Mouse (Mus musculus) heart, embryonic 14.5 days (tissue): ENCODE results near the gene Tln2. TPM values are rescaled to one million over a fixed set of nuclear protein-coding genes. Genes with fewer than 3 reads are reported as not detected.
A peak's percentile ranks its signal among the peaks of the same experiment; 100 is the strongest.

ENCODE experiments used
- ATAC-seq: fragments of 200-750 bp; cut with Nextera tagmentation; 2 replicates; pipeline ENCODE4 v1.8.0; 2017; ENCODE audit warnings: low read depth, moderate TSS enrichment; ENCODE audit not compliant: insufficient number of reproducible peaks, insufficient read depth, low FRiP score
- H3K27ac ChIP-seq, 2 experiments: fragments of 200-500 bp in 1 of 2; fragments of 300-500 bp in 1 of 2; sonication (generic) in 1 of 2; replicated peaks in 1 of 2; 2 replicates each; pipeline ENCODE4 v1.5.1; 2012 to 2014; ENCODE audit warnings: low read depth in 2 of 2, low read length in 2 of 2, control low read depth in 1 of 2, mild to moderate bottlenecking in 1 of 2, mixed read lengths in 1 of 2; ENCODE audit not compliant: control insufficient read depth in 1 of 2, insufficient read depth in 1 of 2
- H3K27me3 ChIP-seq: fragments of 300-500 bp; sonication (generic); 2 replicates; pipeline ENCODE4 v1.6.1; 2014; ENCODE audit warnings: mild to moderate bottlenecking, low read length, control low read depth; ENCODE audit not compliant: control insufficient read depth, insufficient read depth
- H3K36me3 ChIP-seq: fragments of 300-500 bp; sonication (generic); 2 replicates; pipeline ENCODE4 v1.6.1; 2014; ENCODE audit warnings: mild to moderate bottlenecking, control low read depth, low read length, mixed read lengths; ENCODE audit not compliant: control insufficient read depth, insufficient read depth
- H3K4me1 ChIP-seq, 2 experiments: fragments of 200-500 bp in 1 of 2; fragments of 300-500 bp in 1 of 2; sonication (generic) in 1 of 2; 2 replicates each; pipeline ENCODE4 v1.6.1; 2012 to 2014; ENCODE audit warnings: low read length in 2 of 2, control low read depth in 1 of 2, mixed read lengths in 1 of 2; ENCODE audit not compliant: control insufficient read depth in 2 of 2, insufficient read depth in 2 of 2
- H3K4me2 ChIP-seq: fragments of 300-500 bp; sonication (generic); 2 replicates; pipeline ENCODE4 v1.6.1; 2014; ENCODE audit warnings: mild to moderate bottlenecking, low read length
- H3K4me3 ChIP-seq, 2 experiments: fragments of 200-500 bp in 1 of 2; fragments of 300-500 bp in 1 of 2; sonication (generic) in 1 of 2; 2 replicates each; pipeline ENCODE4 v1.5.1; 2012 to 2014; ENCODE audit warnings: low read length in 2 of 2, mild to moderate bottlenecking in 2 of 2, control low read depth in 1 of 2, low read depth in 1 of 2, moderate library complexity in 1 of 2; ENCODE audit not compliant: control insufficient read depth in 1 of 2, insufficient read depth in 1 of 2
- H3K9ac ChIP-seq: fragments of 300-500 bp; sonication (generic); 2 replicates; pipeline ENCODE4 v1.6.1; 2014; ENCODE audit warnings: mild to moderate bottlenecking, low read length
- H3K9me3 ChIP-seq: fragments of 300-500 bp; sonication (generic); 2 replicates; pipeline ENCODE4 v1.6.1; 2016; ENCODE audit warnings: low read length, control low read depth; ENCODE audit not compliant: control insufficient read depth
- WGBS: fragments of 180-500 bp; shearing (Covaris S2); extraction: QIAGEN DNeasy Blood & Tissue Kit; methylation state at CpG from one replicate; pipeline ENCODE4 v1.1.7; 2014; 5-methylcytosine and 5-hydroxymethylcytosine counted together
- microRNA counts: library from miRNA; unstranded; fragments of <30 nt; microRNA quantifications from one replicate; lab custom pipeline; 2016
- microRNA-seq: library from miRNA; unstranded; fragments of <30 nt; microRNA quantifications from one replicate; pipeline ENCODE4, GENCODE M21; 2016
- polyA plus RNA-seq: library from polyadenylated mRNA; unstranded; fragments of >200 nt; fragmentation: Nextera tagmentation; extraction: Ambion mirVana; gene quantifications from 2 replicates; pipeline ENCODE4 v1.2.1, GENCODE M21; 2014

Tln2 gene
- polyA plus RNA-seq, 1 experiment from 2014 or later = 66.0 TPM

DNA sequence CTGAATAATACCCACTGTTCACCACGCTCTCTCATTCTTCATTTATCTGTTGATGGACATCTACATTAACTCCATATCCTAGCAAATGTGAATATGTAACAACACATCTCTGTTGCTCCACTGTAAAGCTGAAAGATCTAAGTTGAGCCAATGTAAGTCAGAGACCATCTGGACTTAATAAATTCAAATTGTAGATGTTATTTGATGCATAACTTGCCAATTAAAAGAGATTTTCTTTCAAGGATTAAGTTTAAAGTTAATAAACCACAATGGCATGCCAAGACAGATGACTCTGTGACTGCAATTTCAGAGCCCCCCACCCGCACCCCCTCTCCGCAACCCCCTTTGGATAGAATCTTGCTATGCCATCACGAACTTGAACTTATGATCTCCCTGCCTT lies 386.3 kb downstream of the Tln2 start:
- Histone ChIP-seq H3K27ac (no peak overlapping the region), H3K4me3 (no peak overlapping the region), H3K4me2 (no peak overlapping the region), H3K27me3 (no peaks in the 10 kb centered on the region), H3K9ac (no peak overlapping the region), H3K36me3 (no peaks in the 10 kb centered on the region), H3K9me3 (peaks cover 11% of the 10 kb centered on the region), H3K4me1 (peaks cover 10 to 12% of the 10 kb centered on the region in 2 experiments)
- ATAC-seq = no peak
- 89% methylated on average over 4 of the region's 4 CpGs for WGBS

- no peak overlapping the region for H3K4me3 ChIP-seq
- 81% methylated on average over 4 of the region's 4 CpGs for WGBS
- no peak overlapping the region for H3K9ac ChIP-seq
- peak overlapping the region; percentile 68 to 80 for H3K27ac ChIP-seq
- peaks cover 8 to 12% of the 10 kb centered on the region in 2 experiments for H3K4me1 ChIP-seq
- ATAC-seq = no peak
- no peak overlapping the region for H3K4me2 ChIP-seq
- peaks cover 11% of the 10 kb centered on the region for H3K9me3 ChIP-seq
- no peaks in the 10 kb centered on the region for H3K36me3 ChIP-seq
- H3K27me3 ChIP-seq = no peaks in the 10 kb centered on the region
Observed at GRCm38 (mm10) chr9:67171409-67171808, 388.1 kb downstream of the Tln2 start.

DNA sequence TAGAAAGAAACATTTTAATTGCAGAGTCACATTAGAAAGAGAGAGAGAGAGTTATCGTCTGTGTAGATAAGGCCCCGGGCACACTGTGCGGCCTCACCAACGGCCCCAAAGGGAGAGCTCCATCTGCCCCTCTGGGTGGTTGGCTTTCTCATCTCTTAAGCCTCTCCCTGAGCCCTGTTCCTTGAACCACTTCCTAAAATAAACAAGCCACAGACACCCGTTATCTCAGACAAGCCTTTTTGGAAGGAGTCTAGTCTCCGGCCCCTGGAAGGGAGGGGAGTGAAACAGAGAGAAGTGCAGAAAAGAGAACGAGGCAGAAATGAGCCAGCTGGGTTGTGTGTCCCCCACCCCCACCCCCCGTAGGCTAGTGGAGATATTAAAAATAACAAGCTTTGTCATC lies 388.7 kb downstream of the Tln2 start:
- no peak overlapping the region for H3K9ac ChIP-seq
- H3K27ac ChIP-seq = peak overlapping the region; percentile 68 to 80
- H3K4me2 ChIP-seq = peak overlapping the region; percentile 34
- H3K4me1 ChIP-seq = peaks cover 8 to 12% of the 10 kb centered on the region in 2 experiments
- H3K36me3 ChIP-seq = no peaks in the 10 kb centered on the region
- H3K27me3 ChIP-seq = no peaks in the 10 kb centered on the region
- peak; percentile 52; the same call in 1 of the 2 replicates for ATAC-seq
- H3K4me3 ChIP-seq = no peak overlapping the region
- WGBS = 1% methylated on average over 8 of the region's 8 CpGs
- H3K9me3 ChIP-seq = peaks cover 11% of the 10 kb centered on the region

- Histone ChIP-seq H3K4me3 (no peak overlapping the region), H3K27ac (peak overlapping the region; percentile 68 to 80; a peak in 3 of 4 replicates), H3K9me3 (peaks cover 11% of the 10 kb centered on the region), H3K36me3 (no peaks in the 10 kb centered on the region), H3K27me3 (no peaks in the 10 kb centered on the region), H3K9ac (no peak overlapping the region), H3K4me1 (peaks cover 8 to 12% of the 10 kb centered on the region in 2 experiments), H3K4me2 (no peak overlapping the region)
- 74% methylated on average over 3 of the region's 3 CpGs for WGBS
- no peak for ATAC-seq
Observed at GRCm38 (mm10) chr9:67170047-67170446, 389.5 kb downstream of the Tln2 start.

MicroRNA genes within 50 kb of the gene (microRNA counts, 519-probe panel; counts per million panel counts)
- 322 counts per million, percentile 70 among the panel's probes with 10 or more counts for microRNA mmu-miR-190 (lab: Ali Mortazavi, UCI)

Small RNA genes within 50 kb of the gene (microRNA-seq; reads per million reads assigned to microRNA genes)
- 194 reads per million, percentile 60 among the genes with 10 or more reads in this experiment for gene Mir190a

Other genes starting within 250 kb of the Tln2 start
- 2.4 and 2.6 TPM in 2 replicates for gene C2cd4b, start 199.7 kb upstream of the Tln2 start, polyA plus RNA-seq